7 mouse cellular contexts compared by ENCODE assay signal in the genomic region with DNA sequence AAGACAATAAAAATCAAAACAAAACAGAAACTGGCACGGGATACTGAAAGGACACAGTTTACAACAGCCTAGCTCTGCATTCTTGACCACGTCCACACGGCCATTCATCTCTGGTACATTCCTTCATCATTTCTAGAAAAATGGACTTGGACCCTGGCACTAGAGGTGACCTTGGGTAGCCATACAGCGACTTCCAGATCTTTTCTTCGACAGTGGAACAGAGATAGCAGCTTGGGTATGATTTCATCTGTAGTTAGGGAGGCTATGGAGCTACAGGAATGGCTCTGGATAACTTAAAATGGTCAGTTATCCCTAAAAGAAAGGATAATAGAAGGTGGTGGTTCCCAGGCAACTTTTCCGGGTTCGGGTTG. TPM values are rescaled to one million over a fixed set of nuclear protein-coding genes. Genes with fewer than 3 reads are reported as not detected.
A peak's percentile ranks its signal among the peaks of the same experiment; 100 is the strongest.
DNase-seq lines count a peak whose midpoint lies in the region; ATAC-seq and TF ChIP-seq lines count a peak whose summit lies in the region.

A gene (plus strand): TSS at position 54 of the 371 bp plus-strand sequence.

- DNase-seq in lung, postnatal 0 days (ENCODE audit: low spot score): no peak
- DNase-seq in lung, postnatal 10 days: no peak
- DNase-seq in liver, embryonic 11.5 days (ENCODE audit: low spot score): no peak
- DNase-seq in spleen, adult 18-20 months: no peak
- DNase-seq in right cerebral cortex, postnatal 4 days: no peak
- DNase-seq in spleen, adult 12 weeks (ENCODE audit: low spot score): no peak

- peaks cover 6% of the 10 kb centered on the region; the same call in 1 of the 2 replicates for H3K4me1 ChIP-seq in lung, postnatal 0 days (ENCODE audit: insufficient read depth, low read depth, low read length)
- peaks cover 29% of the 10 kb centered on the region for H3K4me1 ChIP-seq in forebrain, embryonic 16.5 days (replicated peaks; ENCODE audit: control insufficient read depth, insufficient read depth, low read length)
- H3K4me1 ChIP-seq in liver, embryonic 11.5 days (replicated peaks; ENCODE audit: control insufficient read depth, insufficient read depth, low read length): peaks cover 27% of the 10 kb centered on the region

- H3K9me3 ChIP-seq in lung, postnatal 0 days (ENCODE audit: low read length): no peaks in the 10 kb centered on the region
- no peaks in the 10 kb centered on the region for H3K9me3 ChIP-seq in forebrain, embryonic 16.5 days (ENCODE audit: control insufficient read depth, low read length)
- H3K9me3 ChIP-seq in liver, embryonic 11.5 days (ENCODE audit: control insufficient read depth, low read length): no peaks in the 10 kb centered on the region

- no peak for TF ChIP-seq CTCF in lung, postnatal 0 days (IDR thresholded peaks at IDR 0.05)

- peaks cover 10% of the 10 kb centered on the region; the same call in 1 of the 2 replicates for H3K27me3 ChIP-seq in lung, postnatal 0 days (replicated peaks; ENCODE audit: insufficient read depth, low read length)
- H3K27me3 ChIP-seq in forebrain, embryonic 16.5 days (replicated peaks; ENCODE audit: control insufficient read depth, insufficient read depth, low read length): peaks cover 27% of the 10 kb centered on the region
- peaks cover 32% of the 10 kb centered on the region for H3K27me3 ChIP-seq in liver, embryonic 11.5 days (replicated peaks; ENCODE audit: control insufficient read depth, insufficient read depth, low read length)

- no peaks in the 10 kb centered on the region for H3K36me3 ChIP-seq in lung, postnatal 0 days (ENCODE audit: insufficient read depth, low read length)
- H3K36me3 ChIP-seq in forebrain, embryonic 16.5 days (ENCODE audit: control insufficient read depth, insufficient read depth): no peaks in the 10 kb centered on the region
- no peaks in the 10 kb centered on the region for H3K36me3 ChIP-seq in liver, embryonic 11.5 days (ENCODE audit: control insufficient read depth, insufficient read depth, low read length)

- H3K4me2 ChIP-seq in lung, postnatal 0 days (replicated peaks; ENCODE audit: low read depth, low read length): peak within 1 kb of the TSS; percentile 79
- H3K4me2 ChIP-seq in forebrain, embryonic 16.5 days (ENCODE audit: low read length): peak within 1 kb of the TSS; percentile 94
- H3K4me2 ChIP-seq in liver, embryonic 11.5 days: peak within 1 kb of the TSS; percentile 91

- WGBS in lung, postnatal 0 days: under 1% methylated on average over 7 of the region's 7 CpGs
- 2% methylated on average over 7 of the region's 7 CpGs for WGBS in forebrain, embryonic 16.5 days
- 0% methylated on average over 7 of the region's 7 CpGs for WGBS in liver, embryonic 11.5 days

- no peak for ATAC-seq in lung, postnatal 0 days
- peak; percentile 28; the same call in 1 of the 2 replicates for ATAC-seq in forebrain, embryonic 16.5 days
- ATAC-seq in liver, embryonic 11.5 days (replicated peaks; ENCODE audit: low FRiP score): no peak

- peak within 1 kb of the TSS; percentile 33 for H3K27ac ChIP-seq in lung, postnatal 0 days (ENCODE audit: low read length)
- H3K27ac ChIP-seq in forebrain, embryonic 16.5 days (ENCODE audit: low read length): no peak within 1 kb of the TSS
- H3K27ac ChIP-seq in liver, embryonic 11.5 days (ENCODE audit: low read depth, low read length): peak within 1 kb of the TSS; percentile 13; the same call in 1 of the 2 replicates

- peak within 1 kb of the TSS; percentile 41 for H3K9ac ChIP-seq in lung, postnatal 0 days (replicated peaks; ENCODE audit: low read depth)
- H3K9ac ChIP-seq in forebrain, embryonic 16.5 days (replicated peaks; ENCODE audit: low read depth, low read length): peak within 1 kb of the TSS; percentile 42
- H3K9ac ChIP-seq in liver, embryonic 11.5 days (ENCODE audit: low read depth, low read length): peak within 1 kb of the TSS; percentile 12

- TF ChIP-seq EP300 in lung, postnatal 0 days (IDR thresholded peaks at IDR 0.05): no peak

- peak within 1 kb of the TSS; percentile 46 for H3K4me3 ChIP-seq in lung, postnatal 0 days (ENCODE audit: low read depth, low read length)
- peak within 1 kb of the TSS; percentile 43 for H3K4me3 ChIP-seq in forebrain, embryonic 16.5 days (replicated peaks; ENCODE audit: low read length)
- peak within 1 kb of the TSS; percentile 51 for H3K4me3 ChIP-seq in liver, embryonic 11.5 days (ENCODE audit: low read depth, low read length)

RNA-seq across cellular contexts. Expression of the gene that starts here (rescaled TPM):
- polyA plus RNA-seq in lung, postnatal 0 days (2015; fragmentation: Nextera tagmentation; extraction: Ambion mirVana): 22.8 and 28.9 TPM in 2 replicates
- 1.0 and 2.7 TPM in 2 replicates for polyA plus RNA-seq in forebrain, embryonic 16.5 days (2015; fragmentation: Nextera tagmentation; extraction: Ambion mirVana)
- polyA plus RNA-seq in liver, embryonic 11.5 days (2014; fragmentation: Nextera tagmentation; extraction: Ambion mirVana): 5.1 and 6.6 TPM in 2 replicates
